Mouse (Mus musculus) liver, embryonic 14.5 days (tissue): ENCODE results near the gene Adamtsl4.

ENCODE experiments used
- CTCF ChIP-seq: IDR thresholded peaks from 2 replicates; pipeline ENCODE4 v1.5.1; 2016; ENCODE audit warnings: antibody characterized with exemption, low read depth, control low read depth
- EP300 ChIP-seq: IDR thresholded peaks from 2 replicates; pipeline ENCODE4 v1.6.1; 2016; ENCODE audit warnings: antibody characterized with exemption, low read depth

GRCm38 (mm10) chr3:95674236-95674635 is 13.5 kb downstream of the Adamtsl4 start:
- TF ChIP-seq CTCF = no peak
- peak; percentile 70 for TF ChIP-seq EP300
